Mouse (Mus musculus) forebrain, embryonic 12.5 days (tissue): ENCODE measurements at regions not wholly inside any gene's neighbourhood (a gene's known extent, or its start where the extent isn't known, plus 50 kb on each side); places are given as distances from the start of the nearest gene placed in this dataset.
A peak's percentile ranks its signal among the peaks of the same experiment; 100 is the strongest.

Source experiments
- ATAC-seq: fragments of 200-750 bp; cut with Nextera tagmentation; 2 replicates; pipeline ENCODE4 v1.8.0; 2017; ENCODE audit warnings: moderate TSS enrichment; ENCODE audit not compliant: low FRiP score
- H3K27ac ChIP-seq: fragments of 300-500 bp; sonication (generic); 2 replicates; pipeline ENCODE4 v1.5.1; 2016; ENCODE audit warnings: mild to moderate bottlenecking
- H3K27me3 ChIP-seq: fragments of 300-500 bp; sonication (generic); 2 replicates; pipeline ENCODE4 v1.6.1; 2016; ENCODE audit warnings: mild to moderate bottlenecking
- H3K36me3 ChIP-seq: fragments of 300-500 bp; sonication (generic); replicated peaks from 2 replicates; pipeline ENCODE4 v1.6.1; 2016; ENCODE audit warnings: mild to moderate bottlenecking
- H3K4me1 ChIP-seq: fragments of 300-500 bp; sonication (generic); 2 replicates; pipeline ENCODE4 v1.6.1; 2016
- H3K4me2 ChIP-seq: fragments of 300-500 bp; sonication (generic); 2 replicates; pipeline ENCODE4 v1.6.1; 2016; ENCODE audit warnings: mild to moderate bottlenecking, moderate library complexity
- H3K4me3 ChIP-seq: fragments of 300-500 bp; sonication (generic); replicated peaks from 2 replicates; pipeline ENCODE4 v1.5.1; 2016; ENCODE audit warnings: mild to moderate bottlenecking
- H3K9ac ChIP-seq: fragments of 300-500 bp; sonication (generic); 2 replicates; pipeline ENCODE4 v1.6.1; 2016; ENCODE audit warnings: mild to moderate bottlenecking
- H3K9me3 ChIP-seq: fragments of 300-500 bp; sonication (generic); 2 replicates; pipeline ENCODE4 v1.6.1; 2016
- WGBS: fragments of 180-500 bp; shearing (Covaris S2); methylation state at CpG from one replicate; pipeline ENCODE4 v1.1.7; 2016; 5-methylcytosine and 5-hydroxymethylcytosine counted together

- no peak for ATAC-seq
- no peak overlapping the region for H3K4me2 ChIP-seq
- no peak overlapping the region for H3K27ac ChIP-seq
- no peak overlapping the region for H3K4me3 ChIP-seq
- no peak overlapping the region for H3K9ac ChIP-seq
- no peaks in the 10 kb centered on the region for H3K36me3 ChIP-seq
- no peaks in the 10 kb centered on the region for H3K27me3 ChIP-seq
- H3K4me1 ChIP-seq = no peaks in the 10 kb centered on the region
- WGBS = 79% methylated on average over 5 of the region's 5 CpGs
- H3K9me3 ChIP-seq = no peaks in the 10 kb centered on the region
These were observed 53.8 kb downstream of the Neurod6 start for GRCm38 (mm10) chr6:55627228-55627627.

GRCm38 (mm10) chr6:55620366-55620765 is 60.7 kb downstream of the Neurod6 start:
- ATAC-seq = no peak
- WGBS = 92% methylated on average over 3 of the region's 3 CpGs
- H3K4me3 ChIP-seq = no peak overlapping the region
- no peaks in the 10 kb centered on the region for H3K36me3 ChIP-seq
- H3K27ac ChIP-seq = no peak overlapping the region
- H3K9ac ChIP-seq = no peak overlapping the region
- no peaks in the 10 kb centered on the region for H3K9me3 ChIP-seq
- peaks cover 6% of the 10 kb centered on the region for H3K4me1 ChIP-seq
- no peak overlapping the region for H3K4me2 ChIP-seq
- H3K27me3 ChIP-seq = no peaks in the 10 kb centered on the region

GRCm38 (mm10) chr6:55617922-55618481 is 63.1 kb downstream of the Neurod6 start:
- Histone ChIP-seq H3K27ac (peak overlapping the region; percentile 82), H3K4me3 (no peak overlapping the region), H3K36me3 (no peaks in the 10 kb centered on the region), H3K9ac (no peak overlapping the region), H3K4me1 (peaks cover 6% of the 10 kb centered on the region), H3K27me3 (no peaks in the 10 kb centered on the region), H3K9me3 (no peaks in the 10 kb centered on the region), H3K4me2 (peak overlapping the region; percentile 38)
- 28% methylated on average over 13 of the region's 13 CpGs for WGBS
- 0 out of 2 replicates have a peak, but pooled peaks have one; percentile 77 for ATAC-seq

DNA sequence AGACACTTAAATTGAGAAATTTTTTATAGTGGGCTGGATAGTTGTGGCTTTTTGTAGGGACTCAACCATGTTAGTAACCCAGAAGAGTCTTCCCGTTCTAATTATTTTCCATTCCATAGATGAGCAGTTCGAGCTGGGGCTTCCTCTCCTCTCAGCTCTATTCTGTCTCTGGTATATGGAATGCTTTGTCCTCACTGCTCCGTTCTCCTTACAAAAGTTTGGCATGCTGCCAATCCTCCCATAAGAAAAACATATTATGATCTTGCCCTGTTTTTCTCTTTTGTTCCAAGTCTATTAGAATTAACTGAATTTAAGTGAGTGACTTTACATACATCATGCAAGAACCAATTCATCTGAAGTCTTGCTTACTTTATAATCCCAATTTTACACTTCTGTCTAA is 70.7 kb downstream of the Neurod6 start:
- Histone ChIP-seq H3K36me3 (no peaks in the 10 kb centered on the region), H3K27me3 (no peaks in the 10 kb centered on the region), H3K4me1 (no peaks in the 10 kb centered on the region), H3K9ac (no peak overlapping the region), H3K4me3 (no peak overlapping the region), H3K4me2 (no peak overlapping the region), H3K27ac (no peak overlapping the region), H3K9me3 (no peaks in the 10 kb centered on the region)
- 33% methylated on average over 3 of the region's 3 CpGs for WGBS
- no peak for ATAC-seq

DNA sequence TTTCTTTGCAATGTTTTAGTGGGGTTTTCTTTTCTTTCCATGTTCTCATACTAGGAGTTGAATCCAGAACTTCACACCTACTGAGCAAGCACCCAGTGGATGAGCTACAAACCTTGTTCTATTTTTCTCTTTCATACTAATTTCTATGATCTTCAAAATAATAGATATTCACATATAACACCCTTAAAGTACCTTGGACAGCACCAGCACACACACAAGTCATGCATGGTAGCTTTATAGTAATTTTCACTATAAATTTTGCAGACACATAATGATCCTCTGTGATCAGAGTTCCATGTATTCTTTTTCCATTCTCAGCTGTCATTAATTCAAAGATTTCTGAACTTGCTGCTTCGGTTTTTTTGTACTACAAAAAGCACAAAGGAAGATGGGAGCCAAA is 71.1 kb downstream of the Neurod6 start:
- Histone ChIP-seq H3K4me2 (no peak overlapping the region), H3K36me3 (no peaks in the 10 kb centered on the region), H3K4me3 (no peak overlapping the region), H3K4me1 (no peaks in the 10 kb centered on the region), H3K9ac (no peak overlapping the region), H3K27me3 (no peaks in the 10 kb centered on the region), H3K27ac (no peak overlapping the region), H3K9me3 (no peaks in the 10 kb centered on the region)
- ATAC-seq = no peak
- 81% methylated on average over 1 of the region's 1 CpGs for WGBS

- Histone ChIP-seq H3K4me3 (no peak overlapping the region), H3K9me3 (no peaks in the 10 kb centered on the region), H3K4me1 (no peaks in the 10 kb centered on the region), H3K36me3 (no peaks in the 10 kb centered on the region), H3K27ac (no peak overlapping the region), H3K27me3 (no peaks in the 10 kb centered on the region), H3K9ac (no peak overlapping the region), H3K4me2 (no peak overlapping the region)
- WGBS = 82% methylated on average over 1 of the region's 1 CpGs
- ATAC-seq = no peak
These were observed 72.0 kb downstream of the Neurod6 start for GRCm38 (mm10) chr6:55609053-55609452.

GRCm38 (mm10) chr6:55597088-55597487 is 84.0 kb downstream of the Neurod6 start:
- H3K4me2 ChIP-seq = no peak overlapping the region
- no peak overlapping the region for H3K4me3 ChIP-seq
- H3K27me3 ChIP-seq = no peaks in the 10 kb centered on the region
- H3K9ac ChIP-seq = no peak overlapping the region
- ATAC-seq = no peak
- no peaks in the 10 kb centered on the region for H3K36me3 ChIP-seq
- no peak overlapping the region for H3K27ac ChIP-seq
- no peaks in the 10 kb centered on the region for H3K9me3 ChIP-seq
- no peaks in the 10 kb centered on the region for H3K4me1 ChIP-seq
- 89% methylated on average over 4 of the region's 4 CpGs for WGBS

- no peak for ATAC-seq
- H3K4me3 ChIP-seq = no peak overlapping the region
- WGBS = 90% methylated on average over 4 of the region's 4 CpGs
These were observed 88.9 kb downstream of the Neurod6 start for GRCm38 (mm10) chr6:55592126-55592525.

GRCm38 (mm10) chr6:55581106-55581505 is 100.0 kb downstream of the Neurod6 start:
- peaks cover 16% of the 10 kb centered on the region for H3K4me1 ChIP-seq
- H3K9me3 ChIP-seq = no peaks in the 10 kb centered on the region
- no peaks in the 10 kb centered on the region for H3K27me3 ChIP-seq
- no peak overlapping the region for H3K4me3 ChIP-seq
- 51% methylated on average over 6 of the region's 6 CpGs for WGBS
- no peak for ATAC-seq
- no peaks in the 10 kb centered on the region for H3K36me3 ChIP-seq
- no peak overlapping the region for H3K4me2 ChIP-seq
- H3K27ac ChIP-seq = peak overlapping the region; percentile 43; the same call in 1 of the 2 replicates
- no peak overlapping the region for H3K9ac ChIP-seq

More at GRCm38 (mm10) chr6:55592126-55592525, 88.9 kb downstream of the Neurod6 start:
- H3K9me3 ChIP-seq = no peaks in the 10 kb centered on the region
- no peak overlapping the region for H3K4me2 ChIP-seq
- no peak overlapping the region for H3K27ac ChIP-seq
- H3K4me1 ChIP-seq = no peaks in the 10 kb centered on the region
- H3K9ac ChIP-seq = no peak overlapping the region
- H3K27me3 ChIP-seq = no peaks in the 10 kb centered on the region
- H3K36me3 ChIP-seq = no peaks in the 10 kb centered on the region

DNA sequence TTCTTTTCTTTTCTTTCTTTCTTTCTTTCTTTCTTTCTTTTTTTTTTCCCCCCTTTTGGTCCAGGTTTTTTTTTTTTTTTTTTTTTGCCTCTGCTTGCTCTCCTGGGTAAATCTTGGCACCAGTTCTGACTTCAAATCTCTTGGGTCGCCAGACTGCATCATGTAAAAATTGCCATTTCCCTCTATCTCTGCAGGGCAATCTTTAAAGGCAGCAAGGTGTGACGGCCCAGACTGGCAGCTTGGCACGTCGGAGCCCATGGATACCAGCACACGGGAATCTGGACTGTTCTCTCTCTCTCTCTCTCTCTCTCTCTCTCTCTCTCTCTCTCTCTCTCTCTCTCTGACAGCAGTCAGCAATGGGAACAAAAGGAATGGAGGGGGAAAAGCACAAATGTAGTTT is 101.0 kb downstream of the Neurod6 start:
- Histone ChIP-seq H3K9ac (no peak overlapping the region), H3K27ac (peak overlapping the region; percentile 79), H3K36me3 (no peaks in the 10 kb centered on the region), H3K4me2 (peak overlapping the region; percentile 32; the same call in 1 of the 2 replicates), H3K4me3 (no peak overlapping the region), H3K27me3 (no peaks in the 10 kb centered on the region), H3K4me1 (peaks cover 16% of the 10 kb centered on the region), H3K9me3 (no peaks in the 10 kb centered on the region)
- ATAC-seq = 0 out of 2 replicates have a peak, but pooled peaks have one; percentile 40
- 11% methylated on average over 5 of the region's 5 CpGs for WGBS

- no peaks in the 10 kb centered on the region for H3K36me3 ChIP-seq
- 39% methylated on average over 9 of the region's 9 CpGs for WGBS
- H3K9ac ChIP-seq = no peak overlapping the region
- H3K4me2 ChIP-seq = peak overlapping the region; percentile 32; the same call in 1 of the 2 replicates
- H3K9me3 ChIP-seq = no peaks in the 10 kb centered on the region
- H3K27ac ChIP-seq = peak overlapping the region; percentile 79
- ATAC-seq = peak; percentile 71; the same call in 1 of the 2 replicates
- H3K27me3 ChIP-seq = no peaks in the 10 kb centered on the region
- no peak overlapping the region for H3K4me3 ChIP-seq
- H3K4me1 ChIP-seq = peaks cover 16% of the 10 kb centered on the region
These were observed 101.5 kb downstream of the Neurod6 start for GRCm38 (mm10) chr6:55579611-55580010.

- Histone ChIP-seq H3K9me3 (no peaks in the 10 kb centered on the region), H3K36me3 (no peaks in the 10 kb centered on the region), H3K4me1 (peaks cover 16% of the 10 kb centered on the region), H3K9ac (no peak overlapping the region), H3K27me3 (no peaks in the 10 kb centered on the region), H3K27ac (peak overlapping the region; percentile 79), H3K4me3 (no peak overlapping the region), H3K4me2 (0 out of 2 replicates have a peak overlapping the region, but pooled peaks have one; percentile 32)
- WGBS = 40% methylated on average over 5 of the region's 5 CpGs
- ATAC-seq = peak; percentile 63; the same call in 1 of the 2 replicates
These were observed 102.0 kb downstream of the Neurod6 start for GRCm38 (mm10) chr6:55579105-55579504.

DNA sequence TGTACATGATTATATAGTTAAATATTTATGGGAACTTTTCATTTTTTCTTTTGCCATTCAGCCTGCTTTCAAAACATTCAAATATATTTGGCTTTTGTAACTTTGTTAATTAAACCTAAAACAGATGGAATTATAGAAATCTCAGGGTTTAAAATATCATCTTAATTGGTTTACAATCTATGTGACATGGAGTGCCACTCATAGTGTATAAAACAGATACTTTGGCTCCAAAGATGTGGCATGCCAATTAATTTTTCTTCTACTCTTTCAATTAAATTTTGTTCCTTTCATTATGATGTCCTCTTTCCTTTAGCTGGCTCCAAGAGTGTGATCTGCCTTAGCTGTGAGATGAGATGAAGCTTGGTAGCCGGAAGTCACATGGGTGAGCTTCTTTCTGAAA is 103.0 kb downstream of the Neurod6 start:
- Histone ChIP-seq H3K4me2 (no peak overlapping the region), H3K27me3 (no peaks in the 10 kb centered on the region), H3K9ac (no peak overlapping the region), H3K36me3 (no peaks in the 10 kb centered on the region), H3K4me3 (no peak overlapping the region), H3K27ac (no peak overlapping the region), H3K9me3 (no peaks in the 10 kb centered on the region), H3K4me1 (peaks cover 16% of the 10 kb centered on the region)
- WGBS = 74% methylated on average over 1 of the region's 1 CpGs
- ATAC-seq = no peak
